Mouse (Mus musculus): ENCODE results near the gene Srgap3. TPM values are rescaled to one million over a fixed set of nuclear protein-coding genes. Genes with fewer than 3 reads are reported as not detected.

Srgap3 gene
- polyA plus RNA-seq, 1 experiment, result 7.1 TPM

DNA sequence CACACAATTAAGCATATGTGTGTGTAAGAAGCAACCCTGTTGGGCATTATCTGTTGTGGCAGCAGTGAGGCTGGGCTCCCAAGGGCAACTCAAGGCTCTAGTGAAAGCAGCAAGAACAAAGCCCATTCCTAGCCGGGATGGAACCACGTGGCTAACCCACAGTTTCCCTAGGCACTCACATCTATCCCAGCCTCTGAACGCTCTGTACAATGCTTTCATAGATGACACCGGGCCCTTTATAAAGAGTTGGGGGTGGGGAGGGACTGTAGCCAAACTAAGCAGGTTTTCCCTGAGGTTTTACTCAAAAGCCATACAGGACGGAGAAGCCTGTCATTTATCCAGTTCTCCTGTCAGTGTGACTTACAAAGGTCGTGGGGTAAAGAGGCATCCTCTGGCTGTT is 90.0 kb downstream of the Srgap3 start:
- Histone ChIP-seq H3K27ac (ENCODE audit: control insufficient read depth, insufficient read depth, low read depth, low read length) (no peak overlapping the region), H3K36me3 (ENCODE audit: control insufficient read depth, insufficient read depth, low read length) (no peaks in the 10 kb centered on the region), H3K27me3 (ENCODE audit: control insufficient read depth, insufficient read depth, low read length) (no peaks in the 10 kb centered on the region), H3K4me1 (ENCODE audit: control insufficient read depth, insufficient read depth, low read length) (no peaks in the 10 kb centered on the region), H3K4me3 (ENCODE audit: control insufficient read depth, low read depth, low read length) (no peak overlapping the region)
- TF ChIP-seq POLR2A (IDR thresholded peaks at IDR 0.05; ENCODE audit: control insufficient read depth, low read depth, low read length), result no peak
- no peak for TF ChIP-seq CTCF (IDR thresholded peaks at IDR 0.05; ENCODE audit: control insufficient read depth, insufficient read depth, insufficient replicate concordance, low read depth, low read length)

DNA sequence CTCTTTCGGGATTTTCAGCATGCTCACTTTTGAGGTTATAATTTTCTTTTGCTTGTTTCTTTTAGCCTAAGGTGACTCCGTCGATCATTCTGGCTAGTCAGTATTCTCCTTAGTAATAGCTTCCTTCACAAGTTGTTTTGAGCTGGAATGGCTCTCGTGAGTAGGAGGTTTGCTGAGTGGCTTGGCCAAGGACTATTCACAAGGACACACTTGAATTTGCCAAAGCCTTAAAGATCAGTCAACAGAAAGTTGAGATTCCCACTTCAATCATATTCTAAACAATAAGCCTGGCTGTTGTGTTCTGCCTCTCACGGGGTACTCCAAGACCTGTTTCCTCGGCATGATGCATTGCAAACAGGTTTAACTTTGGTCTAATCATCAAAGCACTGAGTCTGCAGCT is 91.9 kb downstream of the Srgap3 start:
- no peak overlapping the region for H3K4me3 ChIP-seq (ENCODE audit: control insufficient read depth, low read depth, low read length)
- H3K4me1 ChIP-seq (ENCODE audit: control insufficient read depth, insufficient read depth, low read length), result no peaks in the 10 kb centered on the region
- no peak for TF ChIP-seq CTCF (IDR thresholded peaks at IDR 0.05; ENCODE audit: control insufficient read depth, insufficient read depth, insufficient replicate concordance, low read depth, low read length)
- TF ChIP-seq POLR2A (IDR thresholded peaks at IDR 0.05; ENCODE audit: control insufficient read depth, low read depth, low read length), result no peak

DNA sequence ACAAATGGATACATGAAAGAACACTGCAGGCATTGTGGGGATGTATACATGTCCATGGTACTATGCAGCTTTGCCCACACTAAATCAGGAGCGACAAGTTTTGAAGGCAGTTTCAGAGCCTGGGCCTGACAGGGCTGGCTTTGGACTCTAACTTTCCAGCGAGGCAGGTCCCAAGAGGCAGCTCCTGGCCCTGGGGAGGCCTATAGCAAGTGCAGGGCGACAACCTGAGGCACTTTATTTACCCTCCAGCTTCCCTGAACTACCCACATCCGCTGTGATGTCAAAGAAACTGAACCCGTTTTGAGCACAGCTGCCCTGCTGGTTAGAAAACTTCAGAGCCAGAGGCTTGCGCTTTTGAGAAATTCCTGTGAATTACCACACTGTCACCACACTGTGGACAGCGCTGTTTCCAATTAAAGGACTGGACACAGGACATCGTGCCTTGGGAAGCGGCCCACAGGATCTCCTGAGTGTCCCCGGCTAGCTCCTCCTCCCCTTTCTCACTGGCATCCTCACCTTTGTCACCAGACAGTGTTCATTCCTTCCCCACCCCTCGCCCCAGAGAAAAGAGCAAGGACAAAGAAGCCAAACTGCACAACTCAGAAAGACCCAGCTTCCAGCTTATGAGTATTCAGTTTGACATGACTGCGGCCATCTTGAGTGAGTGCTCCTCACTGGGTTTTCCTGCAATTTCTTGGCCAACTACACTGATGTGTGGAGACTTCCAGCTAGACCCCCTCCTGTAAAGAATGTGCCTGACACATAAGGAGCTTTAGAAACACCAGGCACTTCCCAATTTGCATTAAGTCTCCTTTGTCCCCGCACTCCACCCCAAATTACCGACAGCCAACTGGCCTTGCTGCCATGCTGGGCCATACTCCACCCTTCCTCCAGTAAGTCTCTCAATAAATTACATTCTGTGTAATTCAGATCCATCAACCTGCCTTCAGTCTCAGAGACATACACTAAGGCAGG is 94.5 kb downstream of the Srgap3 start:
- Histone ChIP-seq H3K4me3 (ENCODE audit: control insufficient read depth, low read depth, low read length) (no peak overlapping the region), H3K4me1 (ENCODE audit: control insufficient read depth, insufficient read depth, low read length) (no peaks in the 10 kb centered on the region), H3K36me3 (ENCODE audit: control insufficient read depth, insufficient read depth, low read length) (no peaks in the 10 kb centered on the region), H3K27ac (ENCODE audit: control insufficient read depth, insufficient read depth, low read depth, low read length) (peak overlapping the region; percentile 27), H3K27me3 (ENCODE audit: control insufficient read depth, insufficient read depth, low read length) (no peaks in the 10 kb centered on the region)
- TF ChIP-seq CTCF (IDR thresholded peaks at IDR 0.05; ENCODE audit: control insufficient read depth, insufficient read depth, insufficient replicate concordance, low read depth, low read length), result no peak
- no peak for TF ChIP-seq POLR2A (IDR thresholded peaks at IDR 0.05; ENCODE audit: control insufficient read depth, low read depth, low read length)

More for the DNA sequence above, 91.9 kb downstream of the Srgap3 start:
- Histone ChIP-seq H3K27ac (ENCODE audit: control insufficient read depth, insufficient read depth, low read depth, low read length) (0 out of 2 replicates have a peak overlapping the region, but pooled peaks have one; percentile 15), H3K27me3 (ENCODE audit: control insufficient read depth, insufficient read depth, low read length) (no peaks in the 10 kb centered on the region), H3K36me3 (ENCODE audit: control insufficient read depth, insufficient read depth, low read length) (no peaks in the 10 kb centered on the region)

GRCm38 (mm10) chr6:112850745-112851144 is 96.3 kb downstream of the Srgap3 start:
- Histone ChIP-seq H3K4me1 (ENCODE audit: control insufficient read depth, insufficient read depth, low read length) (no peaks in the 10 kb centered on the region), H3K27ac (ENCODE audit: control insufficient read depth, insufficient read depth, low read depth, low read length) (peak overlapping the region; percentile 45; the same call in 1 of the 2 replicates), H3K4me3 (ENCODE audit: control insufficient read depth, low read depth, low read length) (no peak overlapping the region), H3K27me3 (ENCODE audit: control insufficient read depth, insufficient read depth, low read length) (no peaks in the 10 kb centered on the region), H3K36me3 (ENCODE audit: control insufficient read depth, insufficient read depth, low read length) (no peaks in the 10 kb centered on the region)
- TF ChIP-seq CTCF (IDR thresholded peaks at IDR 0.05; ENCODE audit: control insufficient read depth, insufficient read depth, insufficient replicate concordance, low read depth, low read length), result no peak
- TF ChIP-seq POLR2A (IDR thresholded peaks at IDR 0.05; ENCODE audit: control insufficient read depth, low read depth, low read length), result no peak

GRCm38 (mm10) chr6:112848629-112849180 is 98.4 kb downstream of the Srgap3 start:
- H3K36me3 ChIP-seq (ENCODE audit: control insufficient read depth, insufficient read depth, low read length), result no peaks in the 10 kb centered on the region
- no peak overlapping the region for H3K4me3 ChIP-seq (ENCODE audit: control insufficient read depth, low read depth, low read length)
- no peak overlapping the region for H3K27ac ChIP-seq (ENCODE audit: control insufficient read depth, insufficient read depth, low read depth, low read length)

GRCm38 (mm10) chr6:112846863-112847262 is 100.2 kb downstream of the Srgap3 start:
- Histone ChIP-seq H3K27me3 (ENCODE audit: control insufficient read depth, insufficient read depth, low read length) (no peaks in the 10 kb centered on the region), H3K4me3 (ENCODE audit: control insufficient read depth, low read depth, low read length) (no peak overlapping the region), H3K27ac (ENCODE audit: control insufficient read depth, insufficient read depth, low read depth, low read length) (no peak overlapping the region), H3K36me3 (ENCODE audit: control insufficient read depth, insufficient read depth, low read length) (no peaks in the 10 kb centered on the region), H3K4me1 (ENCODE audit: control insufficient read depth, insufficient read depth, low read length) (no peaks in the 10 kb centered on the region)
- no peak for TF ChIP-seq CTCF (IDR thresholded peaks at IDR 0.05; ENCODE audit: control insufficient read depth, insufficient read depth, insufficient replicate concordance, low read depth, low read length)
- TF ChIP-seq POLR2A (IDR thresholded peaks at IDR 0.05; ENCODE audit: control insufficient read depth, low read depth, low read length), result no peak

More at GRCm38 (mm10) chr6:112848629-112849180, 98.4 kb downstream of the Srgap3 start:
- Histone ChIP-seq H3K4me1 (ENCODE audit: control insufficient read depth, insufficient read depth, low read length) (no peaks in the 10 kb centered on the region), H3K27me3 (ENCODE audit: control insufficient read depth, insufficient read depth, low read length) (no peaks in the 10 kb centered on the region)
- no peak for TF ChIP-seq CTCF (IDR thresholded peaks at IDR 0.05; ENCODE audit: control insufficient read depth, insufficient read depth, insufficient replicate concordance, low read depth, low read length)
- TF ChIP-seq POLR2A (IDR thresholded peaks at IDR 0.05; ENCODE audit: control insufficient read depth, low read depth, low read length), result no peak

DNA sequence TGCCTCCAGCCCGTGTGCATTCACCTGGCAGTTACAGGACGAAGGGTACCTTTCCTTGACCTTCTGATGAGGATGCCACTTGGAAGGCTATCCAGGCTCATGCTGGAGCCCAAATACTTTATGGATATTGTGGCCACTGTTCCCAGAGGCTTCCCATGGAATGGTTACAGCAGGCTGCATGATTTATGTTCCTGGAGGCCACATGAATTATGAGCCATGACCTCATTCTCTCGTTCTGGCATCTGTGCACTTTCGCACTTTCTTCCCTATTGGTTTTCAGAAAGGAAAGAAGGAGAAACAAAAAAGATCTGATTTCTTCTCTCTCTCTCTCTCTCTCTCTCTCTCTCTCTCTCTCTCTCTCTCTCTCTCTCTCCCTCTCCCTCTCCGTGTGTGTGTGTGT is 104.6 kb downstream of the Srgap3 start:
- Histone ChIP-seq H3K27ac (ENCODE audit: control insufficient read depth, insufficient read depth, low read depth, low read length) (no peak overlapping the region), H3K36me3 (ENCODE audit: control insufficient read depth, insufficient read depth, low read length) (no peaks in the 10 kb centered on the region), H3K27me3 (ENCODE audit: control insufficient read depth, insufficient read depth, low read length) (no peaks in the 10 kb centered on the region), H3K4me1 (ENCODE audit: control insufficient read depth, insufficient read depth, low read length) (no peaks in the 10 kb centered on the region), H3K4me3 (ENCODE audit: control insufficient read depth, low read depth, low read length) (no peak overlapping the region)
- TF ChIP-seq POLR2A (IDR thresholded peaks at IDR 0.05; ENCODE audit: control insufficient read depth, low read depth, low read length) (no peak), CTCF (IDR thresholded peaks at IDR 0.05; ENCODE audit: control insufficient read depth, insufficient read depth, insufficient replicate concordance, low read depth, low read length) (no peak)
